Mouse (Mus musculus): ENCODE results near the gene Hdac4. TPM values are rescaled to one million over a fixed set of nuclear protein-coding genes. Genes with fewer than 3 reads are reported as not detected.

The Hdac4 gene
- polyA plus RNA-seq, 1 experiment from 2014 or later, result 11.3 TPM

DNA sequence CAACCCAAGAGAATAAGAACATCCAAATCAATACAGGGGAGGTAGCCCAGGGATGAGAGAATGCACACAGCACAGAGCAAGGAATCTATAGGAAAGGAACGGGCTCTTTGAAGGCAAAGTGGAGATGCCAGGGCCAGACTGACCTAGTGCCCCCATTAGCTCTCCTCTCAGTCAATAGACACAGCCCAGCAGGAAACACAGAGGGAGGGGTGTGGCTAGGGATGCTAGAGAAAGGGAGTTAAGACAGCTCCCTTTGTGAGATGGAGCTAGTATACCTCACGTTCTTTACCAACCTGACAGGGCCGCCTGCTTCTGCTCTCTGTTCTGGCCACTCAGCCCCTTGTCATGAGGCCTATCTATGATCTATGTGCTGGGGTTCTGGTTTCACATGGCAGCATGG, 144.9 kb downstream of the Hdac4 start:
- Histone ChIP-seq H3K4me3 (ENCODE audit: low read length) (no peak overlapping the region), H3K9ac (ENCODE audit: low read depth, low read length) (no peak overlapping the region), H3K4me2 (ENCODE audit: low read depth, low read length) (no peak overlapping the region), H3K9me3 (ENCODE audit: control insufficient read depth, low read length) (no peaks in the 10 kb centered on the region), H3K27me3 (replicated peaks; ENCODE audit: control insufficient read depth, insufficient read depth, low read length) (no peaks in the 10 kb centered on the region), H3K4me1 (ENCODE audit: control insufficient read depth, insufficient read depth, low read length) (peaks cover 16% of the 10 kb centered on the region), H3K27ac (ENCODE audit: low read length) (no peak overlapping the region), H3K36me3 (ENCODE audit: control insufficient read depth, insufficient read depth, low read length) (no peaks in the 10 kb centered on the region)
- ATAC-seq, result no peak
- WGBS, result 37% methylated on average over 3 of the region's 3 CpGs

DNA sequence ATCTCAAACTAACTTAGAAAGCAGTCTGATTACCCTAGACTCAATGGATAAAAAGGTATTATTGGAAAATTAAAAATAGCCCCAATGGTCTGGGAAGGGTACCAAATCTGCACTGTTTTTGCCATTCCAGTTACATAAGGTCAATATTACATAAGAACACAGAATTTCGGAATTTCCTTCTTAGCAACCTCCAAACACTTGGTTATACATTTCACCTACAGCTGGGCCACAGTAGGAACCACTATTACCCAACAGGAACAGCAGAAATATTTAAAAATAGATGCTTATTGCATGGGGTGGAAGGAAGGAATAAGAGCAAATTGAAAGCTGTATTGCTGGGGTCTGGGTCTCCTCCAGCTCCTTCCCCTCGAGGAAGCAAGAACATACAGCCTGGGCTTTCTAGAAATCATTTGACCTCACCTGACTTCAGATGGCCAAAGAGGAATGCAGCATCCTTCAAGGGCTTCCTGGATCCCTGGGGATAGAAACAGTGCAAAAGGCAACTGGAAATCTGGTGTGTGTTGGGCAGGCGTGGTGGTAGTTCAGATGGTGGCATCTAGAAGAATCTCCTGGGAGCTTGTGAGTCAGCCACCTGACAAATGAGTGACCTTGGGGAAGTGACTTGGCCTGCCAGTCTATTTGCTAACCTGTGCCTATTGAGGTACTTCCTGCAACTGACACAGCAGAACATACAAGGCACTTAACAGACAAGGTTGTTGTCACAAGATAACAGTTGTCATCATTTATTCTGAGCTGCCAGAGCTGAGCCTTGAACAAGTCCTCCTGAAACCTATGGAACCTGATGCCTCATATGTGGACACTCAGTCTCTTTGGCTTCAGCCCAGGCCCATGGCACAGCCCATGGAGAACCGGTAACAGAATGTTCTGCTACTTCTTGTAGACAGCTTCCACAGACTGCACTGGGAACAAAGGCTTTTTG, 146.8 kb downstream of the Hdac4 start:
- Histone ChIP-seq H3K27me3 (replicated peaks; ENCODE audit: control insufficient read depth, insufficient read depth, low read length) (no peaks in the 10 kb centered on the region), H3K4me1 (ENCODE audit: control insufficient read depth, insufficient read depth, low read length) (peaks cover 11% of the 10 kb centered on the region; the same call in 1 of the 2 replicates), H3K4me3 (ENCODE audit: low read length) (no peak overlapping the region), H3K36me3 (ENCODE audit: control insufficient read depth, insufficient read depth, low read length) (no peaks in the 10 kb centered on the region), H3K4me2 (ENCODE audit: low read depth, low read length) (no peak overlapping the region), H3K9ac (ENCODE audit: low read depth, low read length) (no peak overlapping the region), H3K9me3 (ENCODE audit: control insufficient read depth, low read length) (no peaks in the 10 kb centered on the region), H3K27ac (ENCODE audit: low read length) (no peak overlapping the region)
- ATAC-seq, result peak; percentile 54
- WGBS, result 86% methylated on average over 4 of the region's 4 CpGs

DNA sequence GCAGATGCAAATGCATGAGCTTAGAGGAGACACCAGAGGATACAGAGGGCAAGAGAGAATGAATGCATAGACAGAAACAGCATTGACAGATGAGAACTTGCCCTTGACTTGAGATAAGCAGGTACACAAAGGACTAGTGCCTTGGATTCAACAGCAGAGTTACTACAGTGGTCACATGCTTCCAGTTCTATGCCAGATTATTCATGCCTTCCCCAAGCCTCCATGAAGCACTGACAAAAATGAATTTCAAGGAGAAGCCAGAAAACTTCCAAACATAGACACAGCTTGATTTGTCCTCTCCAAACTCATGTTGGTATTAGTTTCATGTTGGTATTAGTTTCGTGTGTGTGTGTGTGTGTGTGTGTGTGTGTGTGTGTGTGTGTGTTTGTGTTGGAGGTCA, 149.8 kb downstream of the Hdac4 start:
- H3K27ac ChIP-seq (ENCODE audit: low read length), result no peak overlapping the region
- H3K9ac ChIP-seq (ENCODE audit: low read depth, low read length), result no peak overlapping the region
- H3K4me1 ChIP-seq (ENCODE audit: control insufficient read depth, insufficient read depth, low read length), result peaks cover 9% of the 10 kb centered on the region; the same call in 1 of the 2 replicates
- H3K27me3 ChIP-seq (replicated peaks; ENCODE audit: control insufficient read depth, insufficient read depth, low read length), result no peaks in the 10 kb centered on the region
- no peaks in the 10 kb centered on the region for H3K9me3 ChIP-seq (ENCODE audit: control insufficient read depth, low read length)
- H3K4me2 ChIP-seq (ENCODE audit: low read depth, low read length), result no peak overlapping the region
- 80% methylated on average over 1 of the region's 1 CpGs for WGBS
- H3K36me3 ChIP-seq (ENCODE audit: control insufficient read depth, insufficient read depth, low read length), result no peaks in the 10 kb centered on the region
- no peak overlapping the region for H3K4me3 ChIP-seq (ENCODE audit: low read length)
- ATAC-seq, result no peak

DNA sequence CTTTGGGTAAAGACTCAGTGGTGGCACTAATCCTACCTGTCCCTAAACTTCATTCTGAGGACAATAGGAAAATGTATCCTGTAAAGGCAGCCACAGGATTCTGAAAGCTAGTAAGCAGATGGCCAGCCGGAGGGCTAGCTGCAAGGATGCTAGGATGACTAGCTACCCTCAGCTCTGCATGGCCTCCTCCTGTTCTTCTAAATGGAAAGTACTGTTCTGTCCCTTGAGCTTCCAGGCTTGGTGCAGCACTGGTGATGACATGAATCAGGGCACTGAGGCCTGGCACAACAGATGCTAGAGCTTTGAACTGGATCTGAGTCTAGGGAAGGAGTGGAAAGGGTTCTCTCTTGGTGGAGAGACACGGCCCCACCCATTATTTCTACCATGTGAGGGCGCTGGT, 150.6 kb downstream of the Hdac4 start:
- Histone ChIP-seq H3K36me3 (ENCODE audit: control insufficient read depth, insufficient read depth, low read length) (no peaks in the 10 kb centered on the region), H3K27me3 (replicated peaks; ENCODE audit: control insufficient read depth, insufficient read depth, low read length) (no peaks in the 10 kb centered on the region), H3K4me1 (ENCODE audit: control insufficient read depth, insufficient read depth, low read length) (peaks cover 8% of the 10 kb centered on the region; the same call in 1 of the 2 replicates), H3K27ac (ENCODE audit: low read length) (no peak overlapping the region), H3K4me2 (ENCODE audit: low read depth, low read length) (no peak overlapping the region), H3K9me3 (ENCODE audit: control insufficient read depth, low read length) (no peaks in the 10 kb centered on the region), H3K4me3 (ENCODE audit: low read length) (no peak overlapping the region), H3K9ac (ENCODE audit: low read depth, low read length) (no peak overlapping the region)
- 82% methylated on average over 3 of the region's 3 CpGs for WGBS
- no peak for ATAC-seq

DNA sequence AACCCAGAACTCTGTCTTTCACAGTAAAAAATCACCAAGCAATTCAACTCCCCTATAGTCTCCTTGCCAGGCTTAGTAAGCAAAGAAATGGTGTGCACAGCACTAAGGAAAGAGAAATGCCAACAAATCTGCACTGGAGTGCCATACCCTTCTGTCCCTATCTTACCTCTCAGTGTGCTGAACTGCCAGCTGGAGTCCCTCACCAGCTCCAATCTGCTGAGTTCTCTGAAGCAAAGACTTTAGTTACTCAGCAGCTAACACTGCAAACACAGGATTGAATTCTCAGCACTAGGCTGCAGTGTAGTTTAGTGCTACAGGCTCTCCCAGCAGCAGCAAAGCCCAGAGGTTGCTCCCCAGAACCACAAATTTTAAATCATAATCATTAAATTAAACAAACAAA, 151.5 kb downstream of the Hdac4 start:
- no peaks in the 10 kb centered on the region for H3K27me3 ChIP-seq (replicated peaks; ENCODE audit: control insufficient read depth, insufficient read depth, low read length)
- H3K4me2 ChIP-seq (ENCODE audit: low read depth, low read length), result no peak overlapping the region
- H3K36me3 ChIP-seq (ENCODE audit: control insufficient read depth, insufficient read depth, low read length), result no peaks in the 10 kb centered on the region
- H3K9me3 ChIP-seq (ENCODE audit: control insufficient read depth, low read length), result no peaks in the 10 kb centered on the region
- no peak overlapping the region for H3K4me3 ChIP-seq (ENCODE audit: low read length)
- H3K4me1 ChIP-seq (ENCODE audit: control insufficient read depth, insufficient read depth, low read length), result peaks cover 8% of the 10 kb centered on the region; the same call in 1 of the 2 replicates
- H3K27ac ChIP-seq (ENCODE audit: low read length), result no peak overlapping the region
- no peak for ATAC-seq
- no peak overlapping the region for H3K9ac ChIP-seq (ENCODE audit: low read depth, low read length)

DNA sequence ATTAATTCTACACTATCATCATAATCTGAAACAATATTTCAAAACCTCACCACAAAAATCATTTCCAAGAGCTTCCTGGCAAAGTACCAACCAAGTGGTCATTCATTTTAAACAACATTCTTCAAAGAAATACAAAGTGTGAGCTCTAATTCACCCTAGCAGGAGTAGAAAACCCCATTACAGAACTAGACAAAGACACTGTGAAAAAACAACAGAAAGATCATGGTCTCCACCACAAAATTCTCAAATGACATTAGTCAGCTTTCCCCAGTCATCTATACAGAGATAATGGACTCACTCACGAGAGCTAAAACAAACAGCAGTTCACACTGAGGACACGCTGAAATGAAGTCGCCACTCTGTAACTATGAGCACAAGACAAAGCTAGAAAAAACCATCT, 153.4 kb downstream of the Hdac4 start:
- no peak overlapping the region for H3K9ac ChIP-seq (ENCODE audit: low read depth, low read length)
- H3K9me3 ChIP-seq (ENCODE audit: control insufficient read depth, low read length), result no peaks in the 10 kb centered on the region
- ATAC-seq, result no peak
- H3K36me3 ChIP-seq (ENCODE audit: control insufficient read depth, insufficient read depth, low read length), result no peaks in the 10 kb centered on the region
- H3K27ac ChIP-seq (ENCODE audit: low read length), result no peak overlapping the region
- H3K4me3 ChIP-seq (ENCODE audit: low read length), result no peak overlapping the region
- H3K4me2 ChIP-seq (ENCODE audit: low read depth, low read length), result no peak overlapping the region
- no peaks in the 10 kb centered on the region for H3K27me3 ChIP-seq (replicated peaks; ENCODE audit: control insufficient read depth, insufficient read depth, low read length)
- 13% methylated on average over 3 of the region's 3 CpGs for WGBS
- H3K4me1 ChIP-seq (ENCODE audit: control insufficient read depth, insufficient read depth, low read length), result peaks cover 9% of the 10 kb centered on the region

DNA sequence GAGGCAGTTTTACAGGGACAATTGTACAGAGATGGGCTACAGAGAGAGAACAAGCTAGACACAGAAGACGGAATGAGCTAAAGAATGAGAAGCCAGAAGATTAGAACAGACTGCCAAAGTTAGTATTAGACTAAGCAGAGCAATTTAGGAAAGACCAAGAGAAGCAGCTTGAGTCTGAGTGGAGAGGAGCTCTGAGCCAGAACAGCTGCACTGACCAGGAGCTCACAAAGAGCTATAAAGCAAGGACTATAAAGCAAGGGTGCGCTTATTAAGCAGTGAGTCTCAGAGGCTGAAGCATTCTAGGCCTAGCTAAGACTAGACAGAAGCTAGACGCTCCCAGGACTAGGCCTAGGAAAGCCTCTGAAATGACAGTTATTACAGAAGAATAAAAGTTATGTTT, 154.2 kb downstream of the Hdac4 start:
- H3K27me3 ChIP-seq (replicated peaks; ENCODE audit: control insufficient read depth, insufficient read depth, low read length), result no peaks in the 10 kb centered on the region
- no peak for ATAC-seq
- H3K4me1 ChIP-seq (ENCODE audit: control insufficient read depth, insufficient read depth, low read length), result peaks cover 9% of the 10 kb centered on the region
- H3K9ac ChIP-seq (ENCODE audit: low read depth, low read length), result no peak overlapping the region
- no peaks in the 10 kb centered on the region for H3K36me3 ChIP-seq (ENCODE audit: control insufficient read depth, insufficient read depth, low read length)
- no peaks in the 10 kb centered on the region for H3K9me3 ChIP-seq (ENCODE audit: control insufficient read depth, low read length)
- 67% methylated on average over 3 of the region's 3 CpGs for WGBS
- no peak overlapping the region for H3K4me2 ChIP-seq (ENCODE audit: low read depth, low read length)
- H3K4me3 ChIP-seq (ENCODE audit: low read length), result no peak overlapping the region
- no peak overlapping the region for H3K27ac ChIP-seq (ENCODE audit: low read length)

DNA sequence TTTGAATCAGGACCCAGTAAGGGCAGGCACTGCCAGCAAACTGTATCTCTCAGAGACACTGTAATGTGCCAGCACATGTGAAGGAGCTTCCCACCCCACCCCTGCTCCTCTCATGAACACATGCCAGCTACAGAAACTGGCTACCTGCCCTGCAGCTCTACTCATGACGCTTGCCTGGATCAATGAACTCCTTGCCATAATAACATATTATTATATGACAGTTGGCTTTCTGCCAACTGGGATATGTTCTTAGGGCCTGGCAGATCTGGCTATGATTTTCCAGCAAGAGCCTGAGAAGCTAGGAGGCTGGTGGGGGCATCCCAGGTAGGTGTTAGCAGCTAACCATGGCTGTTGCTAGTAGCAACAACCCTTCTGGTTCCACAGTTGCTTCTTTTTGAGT, 156.8 kb downstream of the Hdac4 start:
- Histone ChIP-seq H3K27me3 (replicated peaks; ENCODE audit: control insufficient read depth, insufficient read depth, low read length) (no peaks in the 10 kb centered on the region), H3K9me3 (ENCODE audit: control insufficient read depth, low read length) (no peaks in the 10 kb centered on the region), H3K4me1 (ENCODE audit: control insufficient read depth, insufficient read depth, low read length) (peaks cover 9% of the 10 kb centered on the region), H3K9ac (ENCODE audit: low read depth, low read length) (no peak overlapping the region), H3K4me3 (ENCODE audit: low read length) (no peak overlapping the region), H3K27ac (ENCODE audit: low read length) (no peak overlapping the region), H3K36me3 (ENCODE audit: control insufficient read depth, insufficient read depth, low read length) (no peaks in the 10 kb centered on the region), H3K4me2 (ENCODE audit: low read depth, low read length) (no peak overlapping the region)
- ATAC-seq, result peak; percentile 53
- WGBS, result 18% methylated on average over 1 of the region's 1 CpGs

DNA sequence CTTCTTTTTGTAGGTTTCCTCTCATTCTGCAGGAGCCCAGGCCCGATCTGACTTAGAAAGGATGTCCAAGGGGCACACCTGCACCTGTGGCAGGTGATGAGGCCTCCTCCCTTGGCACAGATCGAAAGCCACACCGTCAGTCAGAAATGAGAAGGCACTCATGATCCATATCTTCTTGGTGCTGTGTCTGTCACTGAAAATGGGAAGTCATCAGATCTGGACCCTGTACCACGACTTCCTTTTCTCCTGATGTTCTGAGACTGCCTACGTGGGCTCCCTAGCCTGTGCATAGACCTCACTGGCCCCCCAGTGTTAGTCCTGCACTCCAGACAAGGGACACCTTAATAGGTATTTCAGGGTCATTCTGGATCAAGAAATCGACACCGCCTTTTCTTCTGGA, 158.5 kb downstream of the Hdac4 start:
- Histone ChIP-seq H3K36me3 (ENCODE audit: control insufficient read depth, insufficient read depth, low read length) (no peaks in the 10 kb centered on the region), H3K4me3 (ENCODE audit: low read length) (no peak overlapping the region), H3K27me3 (replicated peaks; ENCODE audit: control insufficient read depth, insufficient read depth, low read length) (no peaks in the 10 kb centered on the region), H3K4me2 (ENCODE audit: low read depth, low read length) (no peak overlapping the region), H3K9ac (ENCODE audit: low read depth, low read length) (no peak overlapping the region), H3K27ac (ENCODE audit: low read length) (no peak overlapping the region), H3K9me3 (ENCODE audit: control insufficient read depth, low read length) (no peaks in the 10 kb centered on the region), H3K4me1 (ENCODE audit: control insufficient read depth, insufficient read depth, low read length) (peaks cover 3% of the 10 kb centered on the region)
- WGBS, result 88% methylated on average over 7 of the region's 7 CpGs
- ATAC-seq, result no peak

All from intestine, embryonic 16.5 days (tissue).